Mouse (Mus musculus) heart, embryonic 12.5 days (tissue): ENCODE data around the gene Cfap206. TPM values are rescaled to one million over a fixed set of nuclear protein-coding genes. Genes with fewer than 3 reads are reported as not detected.

Experiments used
- ATAC-seq: fragments of 200-750 bp; cut with Nextera tagmentation; 2 replicates; pipeline ENCODE4 v1.8.0; 2017; ENCODE audit warnings: moderate TSS enrichment, moderate library complexity; ENCODE audit not compliant: insufficient number of reproducible peaks, low FRiP score
- H3K27ac ChIP-seq: fragments of 300-500 bp; sonication (generic); 2 replicates; pipeline ENCODE4 v1.5.1; 2016; ENCODE audit warnings: mild to moderate bottlenecking, moderate library complexity; ENCODE audit not compliant: poor library complexity, severe bottlenecking
- H3K27me3 ChIP-seq: fragments of 300-500 bp; sonication (generic); replicated peaks from 2 replicates; pipeline ENCODE4 v1.6.1; 2016; ENCODE audit warnings: mild to moderate bottlenecking, moderate library complexity
- H3K36me3 ChIP-seq: fragments of 300-500 bp; sonication (generic); 2 replicates; pipeline ENCODE4 v1.6.1; 2016; ENCODE audit warnings: mild to moderate bottlenecking, moderate library complexity
- H3K4me1 ChIP-seq: fragments of 300-500 bp; sonication (generic); replicated peaks from 2 replicates; pipeline ENCODE4 v1.6.1; 2016; ENCODE audit warnings: mild to moderate bottlenecking
- H3K4me2 ChIP-seq: fragments of 300-500 bp; sonication (generic); 2 replicates; pipeline ENCODE4 v1.6.1; 2016; ENCODE audit warnings: mild to moderate bottlenecking, moderate library complexity
- H3K4me3 ChIP-seq: fragments of 300-500 bp; sonication (generic); 2 replicates; pipeline ENCODE4 v1.5.1; 2016; ENCODE audit warnings: mild to moderate bottlenecking
- H3K9ac ChIP-seq: fragments of 300-500 bp; sonication (generic); 2 replicates; pipeline ENCODE4 v1.6.1; 2016; ENCODE audit warnings: mild to moderate bottlenecking, moderate library complexity
- H3K9me3 ChIP-seq: fragments of 300-500 bp; sonication (generic); replicated peaks from 2 replicates; pipeline ENCODE4 v1.6.1; 2016; ENCODE audit warnings: mild to moderate bottlenecking, moderate library complexity
- WGBS: fragments of 180-500 bp; shearing (Covaris S2); methylation state at CpG from one replicate; pipeline ENCODE4 v1.1.7; 2016; 5-methylcytosine and 5-hydroxymethylcytosine counted together
- polyA plus RNA-seq: library from polyadenylated mRNA; unstranded; fragments of >200 nt; fragmentation: Nextera tagmentation; extraction: Ambion mirVana; gene quantifications from 2 replicates; pipeline ENCODE4 v1.2.1, GENCODE M21; 2016

Cfap206 gene
- polyA plus RNA-seq, 1 experiment from 2014 or later, result 0.15 TPM

DNA sequence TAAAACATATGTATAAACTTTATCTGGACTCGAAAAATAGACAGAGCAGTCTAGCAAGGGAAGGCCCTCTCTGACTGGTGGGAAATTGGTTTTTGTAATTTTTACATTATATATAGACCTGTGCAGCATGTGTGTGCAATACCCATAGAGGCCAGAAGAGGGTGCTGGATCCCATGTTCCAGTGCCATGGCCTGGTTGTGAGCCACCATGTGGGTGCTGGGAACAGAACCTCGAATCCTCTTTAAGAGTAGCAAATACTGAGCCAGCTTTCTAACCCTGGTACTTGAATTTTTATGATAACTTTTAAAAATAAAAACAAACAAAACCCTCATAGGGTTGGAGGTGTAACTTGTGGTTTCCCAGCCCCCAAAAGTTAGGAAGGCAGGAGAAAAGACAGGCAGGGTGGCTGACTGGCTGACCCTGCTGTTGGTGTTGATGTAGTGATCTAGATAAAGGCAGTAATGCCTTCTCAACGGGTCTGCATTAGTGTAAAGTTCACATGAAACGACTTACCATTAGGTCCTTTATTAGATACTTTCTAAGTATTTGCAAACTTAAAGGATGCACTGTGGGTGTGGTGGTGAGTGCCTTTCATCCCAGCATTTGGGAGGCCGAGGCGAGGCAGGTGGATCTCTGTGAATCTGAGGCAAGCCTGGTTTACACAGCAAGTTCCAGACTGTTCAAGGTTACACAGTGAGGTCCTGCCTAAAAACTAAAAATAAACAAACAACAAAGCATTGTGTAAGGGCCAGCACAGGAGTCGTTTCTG lies 9.7 kb downstream of the Cfap206 start:
- no peaks in the 10 kb centered on the region; the same call in 1 of the 2 replicates for H3K36me3 ChIP-seq
- peaks cover 17% of the 10 kb centered on the region for H3K9me3 ChIP-seq
- no peak overlapping the region for H3K4me2 ChIP-seq
- no peak for ATAC-seq
- WGBS, result 81% methylated on average over 7 of the region's 7 CpGs
- no peaks in the 10 kb centered on the region for H3K27me3 ChIP-seq
- H3K27ac ChIP-seq, result no peak overlapping the region
- no peak overlapping the region for H3K4me3 ChIP-seq
- H3K4me1 ChIP-seq, result no peaks in the 10 kb centered on the region
- H3K9ac ChIP-seq, result no peak overlapping the region

DNA sequence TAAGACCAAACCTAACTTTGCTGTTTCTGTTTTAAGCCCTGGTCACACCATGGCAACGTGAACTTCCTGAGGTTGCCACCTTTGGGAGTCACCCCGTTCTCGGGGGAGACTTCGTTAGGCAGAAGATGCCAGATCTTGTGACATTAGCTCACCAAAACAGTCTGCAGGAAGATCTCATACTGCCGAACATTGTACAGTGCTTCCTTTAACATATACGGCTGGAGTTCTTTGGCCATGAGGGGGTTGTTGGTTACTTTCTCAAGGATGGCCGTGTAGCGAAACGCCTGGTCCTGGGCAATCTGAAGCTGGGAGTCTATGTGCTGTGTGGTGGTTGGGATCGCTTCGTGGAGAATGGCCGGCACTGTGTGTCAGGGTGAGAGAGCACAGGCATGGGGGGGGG lies 10.6 kb downstream of the Cfap206 start:
- H3K9me3 ChIP-seq, result peaks cover 17% of the 10 kb centered on the region
- H3K36me3 ChIP-seq, result no peaks in the 10 kb centered on the region; the same call in 1 of the 2 replicates
- no peaks in the 10 kb centered on the region for H3K27me3 ChIP-seq
- 91% methylated on average over 12 of the region's 12 CpGs for WGBS
- no peaks in the 10 kb centered on the region for H3K4me1 ChIP-seq
- ATAC-seq, result no peak
- H3K9ac ChIP-seq, result no peak overlapping the region
- H3K27ac ChIP-seq, result no peak overlapping the region
- H3K4me2 ChIP-seq, result no peak overlapping the region
- no peak overlapping the region for H3K4me3 ChIP-seq

DNA sequence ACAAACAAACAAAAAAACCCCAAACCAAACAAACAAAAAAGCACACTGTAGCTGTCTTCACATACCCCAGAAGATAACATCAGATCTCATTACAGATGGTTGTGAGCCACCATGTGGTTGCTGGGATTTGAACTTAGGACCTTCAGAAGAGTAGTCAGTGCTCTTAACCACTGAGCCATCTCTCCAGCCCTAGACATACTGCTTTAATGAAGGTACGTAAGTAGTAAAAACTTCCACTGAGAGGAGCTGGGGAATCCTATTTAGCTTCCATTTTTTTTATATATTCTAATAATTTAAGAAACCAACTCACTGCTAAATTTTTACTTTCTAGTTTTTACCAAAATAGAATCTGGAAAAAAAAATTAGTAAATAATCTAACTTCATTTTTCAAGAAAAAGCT lies 14.9 kb downstream of the Cfap206 start:
- Histone ChIP-seq H3K36me3 (no peaks in the 10 kb centered on the region), H3K27me3 (no peaks in the 10 kb centered on the region), H3K4me1 (no peaks in the 10 kb centered on the region), H3K4me3 (no peak overlapping the region), H3K27ac (no peak overlapping the region), H3K9me3 (peaks cover 20% of the 10 kb centered on the region), H3K9ac (no peak overlapping the region), H3K4me2 (no peak overlapping the region)
- WGBS, result 75% methylated on average over 1 of the region's 1 CpGs
- no peak for ATAC-seq

DNA sequence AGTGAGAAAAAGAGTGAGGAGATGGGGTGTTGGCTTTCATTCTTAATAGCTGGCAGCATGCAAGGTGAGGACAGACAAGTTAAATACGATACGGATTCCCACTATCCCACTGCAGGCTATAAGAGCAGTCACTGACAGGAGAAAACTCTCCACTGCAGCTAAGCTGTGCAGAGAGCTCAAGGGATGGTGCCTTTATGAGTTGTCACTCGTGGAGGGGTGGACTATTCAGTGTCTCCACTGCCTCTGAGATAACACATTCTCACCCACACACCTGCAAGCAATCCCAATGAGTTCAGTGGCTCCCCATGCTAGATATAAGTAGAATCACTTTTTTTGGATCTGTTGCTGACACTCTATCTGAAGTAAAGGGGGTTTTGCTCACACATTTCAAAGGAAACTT lies 21.9 kb downstream of the Cfap206 start:
- Histone ChIP-seq H3K27ac (no peak overlapping the region), H3K4me3 (no peak overlapping the region), H3K9ac (no peak overlapping the region), H3K9me3 (peaks cover 8% of the 10 kb centered on the region; the same call in 1 of the 2 replicates), H3K27me3 (no peaks in the 10 kb centered on the region), H3K4me1 (no peaks in the 10 kb centered on the region), H3K4me2 (no peak overlapping the region), H3K36me3 (no peaks in the 10 kb centered on the region)
- no peak for ATAC-seq
- WGBS, result 62% methylated on average over 3 of the region's 3 CpGs

DNA sequence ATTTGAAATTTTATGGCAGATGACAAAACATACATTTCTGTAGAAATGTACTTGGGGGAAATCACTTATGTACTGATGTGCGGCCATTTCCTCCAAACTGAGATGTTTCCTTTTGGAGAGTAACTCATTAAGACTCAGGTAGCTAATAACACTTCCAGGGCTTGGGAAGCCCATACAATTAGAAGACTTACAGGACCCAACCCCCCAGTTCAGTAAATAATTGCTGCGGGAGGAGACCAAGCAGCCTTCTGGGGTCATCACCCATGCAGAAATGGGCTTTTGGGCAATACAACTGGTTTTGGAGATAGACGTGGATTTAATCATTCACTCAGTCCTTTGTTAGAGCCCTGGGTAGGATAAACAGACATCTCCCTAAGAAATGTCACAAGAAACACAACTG lies 22.8 kb downstream of the Cfap206 start:
- Histone ChIP-seq H3K4me2 (no peak overlapping the region), H3K27ac (no peak overlapping the region), H3K9ac (no peak overlapping the region), H3K4me3 (no peak overlapping the region), H3K27me3 (no peaks in the 10 kb centered on the region), H3K4me1 (no peaks in the 10 kb centered on the region), H3K36me3 (no peaks in the 10 kb centered on the region), H3K9me3 (peaks cover 8% of the 10 kb centered on the region; the same call in 1 of the 2 replicates)
- 80% methylated on average over 3 of the region's 3 CpGs for WGBS
- no peak for ATAC-seq

DNA sequence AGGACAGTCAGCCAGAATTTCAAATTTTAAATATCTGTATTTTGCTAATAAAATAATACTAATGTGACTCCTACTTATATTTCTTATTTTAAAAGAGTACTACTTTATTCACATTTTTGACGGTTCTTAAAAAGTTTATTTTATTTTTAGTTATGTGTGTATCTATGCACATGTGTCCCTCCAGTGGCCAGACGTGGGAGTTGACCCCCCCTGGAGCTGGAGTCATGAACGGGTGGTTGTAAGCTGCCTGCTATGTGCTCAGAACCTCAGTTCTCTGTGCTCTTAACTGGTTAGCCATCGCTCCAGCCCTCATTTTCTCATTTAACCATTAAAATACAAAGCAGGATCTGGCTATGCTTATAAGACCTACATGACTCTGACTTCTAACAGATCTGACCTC lies 27.0 kb downstream of the Cfap206 start:
- no peak overlapping the region for H3K4me2 ChIP-seq
- H3K36me3 ChIP-seq, result no peaks in the 10 kb centered on the region
- no peaks in the 10 kb centered on the region for H3K4me1 ChIP-seq
- no peak for ATAC-seq
- H3K4me3 ChIP-seq, result no peak overlapping the region
- H3K27ac ChIP-seq, result no peak overlapping the region
- WGBS, result 64% methylated on average over 4 of the region's 4 CpGs
- H3K9ac ChIP-seq, result no peak overlapping the region
- H3K9me3 ChIP-seq, result no peaks in the 10 kb centered on the region
- H3K27me3 ChIP-seq, result no peaks in the 10 kb centered on the region

DNA sequence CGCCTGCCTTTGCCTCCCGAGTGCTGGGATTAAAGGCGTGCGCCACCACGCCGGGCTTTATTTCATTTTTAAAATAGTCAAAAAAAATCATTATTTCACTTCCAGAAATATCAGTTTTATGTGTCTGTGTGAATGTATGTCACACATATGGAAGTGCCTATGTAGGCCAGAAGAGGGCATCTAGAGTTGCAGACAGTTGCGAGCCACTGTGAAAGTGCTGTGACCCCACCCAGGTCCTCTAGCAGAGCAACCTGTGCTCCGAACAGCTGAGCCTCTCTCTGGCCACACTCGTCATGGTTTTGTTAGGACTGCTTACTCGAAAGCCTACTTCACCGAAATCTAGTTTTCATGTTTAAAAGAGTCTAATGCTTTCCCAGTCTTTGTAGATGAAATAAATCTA lies 27.8 kb downstream of the Cfap206 start:
- 95% methylated on average over 11 of the region's 11 CpGs for WGBS
- H3K36me3 ChIP-seq, result no peaks in the 10 kb centered on the region
- no peaks in the 10 kb centered on the region for H3K27me3 ChIP-seq
- H3K27ac ChIP-seq, result no peak overlapping the region
- no peak overlapping the region for H3K4me2 ChIP-seq
- no peak overlapping the region for H3K4me3 ChIP-seq
- H3K9me3 ChIP-seq, result no peaks in the 10 kb centered on the region
- no peak for ATAC-seq
- no peaks in the 10 kb centered on the region for H3K4me1 ChIP-seq
- no peak overlapping the region for H3K9ac ChIP-seq

DNA sequence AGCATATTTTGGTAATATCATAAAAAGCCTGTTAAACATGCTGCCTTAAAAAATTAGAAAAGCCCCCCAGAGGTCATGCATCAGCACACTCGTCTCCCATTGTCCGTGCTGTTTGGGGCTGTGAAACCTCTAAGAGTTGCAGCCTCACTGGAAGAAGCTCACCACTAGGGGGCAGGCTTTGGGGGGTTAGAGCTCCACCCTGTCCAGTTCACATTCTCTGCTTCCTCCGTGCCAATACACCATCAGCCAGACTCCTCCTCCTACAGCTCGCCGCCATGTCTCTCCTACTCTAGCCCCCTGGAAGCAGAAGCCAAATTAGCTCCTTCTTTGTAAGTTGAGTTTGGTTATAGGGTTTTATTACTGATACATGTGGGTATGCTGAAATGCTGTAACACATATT lies 28.5 kb downstream of the Cfap206 start:
- Histone ChIP-seq H3K9me3 (no peaks in the 10 kb centered on the region), H3K36me3 (no peaks in the 10 kb centered on the region), H3K27ac (no peak overlapping the region), H3K27me3 (no peaks in the 10 kb centered on the region), H3K4me2 (no peak overlapping the region), H3K4me3 (no peak overlapping the region), H3K9ac (no peak overlapping the region), H3K4me1 (no peaks in the 10 kb centered on the region)
- 53% methylated on average over 5 of the region's 5 CpGs for WGBS
- ATAC-seq, result no peak

DNA sequence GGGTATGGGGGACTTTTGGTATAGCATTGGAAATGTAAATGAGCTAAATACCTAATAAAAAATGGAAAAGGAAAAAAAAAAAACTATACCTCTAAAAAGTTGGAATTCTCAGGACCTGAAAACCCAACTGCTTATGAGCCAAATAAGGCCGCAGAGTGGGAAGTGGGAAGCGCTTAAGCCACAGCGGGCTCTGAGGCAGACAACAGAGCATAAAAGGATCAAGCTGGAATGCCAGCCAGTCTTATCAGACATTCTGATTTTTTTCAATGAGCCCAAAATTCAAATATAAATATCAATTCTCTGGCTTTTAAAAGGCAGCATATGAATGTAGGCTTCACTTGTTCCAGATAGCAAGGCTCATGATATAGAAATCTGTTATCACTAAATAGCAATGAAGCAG lies 42.0 kb downstream of the Cfap206 start:
- Histone ChIP-seq H3K9ac (no peak overlapping the region), H3K4me1 (peaks cover 8% of the 10 kb centered on the region), H3K4me2 (peak overlapping the region; percentile 70), H3K27ac (no peak overlapping the region), H3K36me3 (no peaks in the 10 kb centered on the region), H3K9me3 (no peaks in the 10 kb centered on the region), H3K4me3 (no peak overlapping the region), H3K27me3 (no peaks in the 10 kb centered on the region)
- no peak for ATAC-seq
- WGBS, result 62% methylated on average over 3 of the region's 3 CpGs

DNA sequence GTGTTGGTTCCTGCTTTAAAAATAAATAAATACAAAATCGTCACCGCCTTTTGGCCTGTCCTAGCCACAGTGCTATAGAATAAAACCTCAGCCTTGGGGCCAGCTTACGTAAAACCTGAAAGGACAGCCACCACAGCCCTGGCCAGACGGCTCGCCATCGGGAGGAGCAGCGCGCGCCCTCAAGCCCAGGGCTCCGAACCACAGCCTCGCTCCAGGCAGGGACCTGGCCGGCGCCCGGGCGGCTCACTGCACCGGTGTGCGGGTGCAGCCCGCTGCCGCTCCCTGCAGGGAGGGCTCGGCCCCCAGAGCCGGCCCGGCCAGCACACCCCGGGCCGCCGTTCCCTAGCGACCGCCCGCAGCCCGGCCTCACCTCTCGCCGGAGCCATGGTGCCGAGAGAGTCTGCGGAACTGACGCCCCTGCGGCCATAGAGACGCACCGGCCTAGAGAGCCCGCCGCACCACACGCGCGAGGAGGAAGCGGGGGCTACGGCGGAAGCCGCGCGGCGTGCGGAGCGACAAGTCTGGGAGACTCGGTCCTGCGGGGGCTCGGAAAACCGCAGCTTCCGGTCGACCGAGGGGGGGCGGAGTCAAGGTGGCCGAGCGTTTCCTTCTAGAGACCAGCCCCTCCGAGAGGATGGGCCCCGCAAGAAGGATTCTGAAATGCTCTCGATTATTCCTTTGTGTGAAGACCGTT lies 43.0 kb downstream of the Cfap206 start, which contains the start of gene Slc35a1:
Gene Slc35a1 (minus strand): TSS at position 565 of the 694 bp plus-strand sequence.
- Histone ChIP-seq H3K9me3 (no peaks in the 10 kb centered on the region), H3K4me3 (peak within 1 kb of the TSS; percentile 86), H3K4me2 (peak within 1 kb of the TSS; percentile 70), H3K27me3 (no peaks in the 10 kb centered on the region), H3K27ac (peak within 1 kb of the TSS; percentile 94), H3K4me1 (peaks cover 8% of the 10 kb centered on the region), H3K36me3 (peaks cover 5% of the 10 kb centered on the region), H3K9ac (peak within 1 kb of the TSS; percentile 93)
- ATAC-seq, result peak; percentile 95
- WGBS, result under 1% methylated on average over 65 of the region's 65 CpGs

DNA sequence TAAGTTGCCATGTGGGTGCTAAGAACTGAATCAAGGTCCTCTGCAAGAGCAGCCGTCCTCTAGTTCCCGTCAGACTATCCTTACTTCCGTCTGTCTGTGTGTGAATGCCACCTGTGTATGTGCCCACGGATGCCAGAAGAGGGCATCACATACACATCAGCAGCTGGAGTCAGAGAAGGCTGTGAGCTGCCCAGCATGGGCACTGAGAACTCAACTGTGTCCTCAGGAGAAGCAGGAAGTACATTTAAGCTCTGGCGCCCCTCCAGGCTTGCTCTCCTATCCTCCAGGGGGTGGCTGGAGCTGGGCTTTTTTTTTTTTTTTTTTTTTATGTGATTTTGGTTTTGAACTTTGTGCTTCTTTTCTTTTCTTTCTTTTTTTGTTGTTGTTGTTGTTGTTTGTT lies 49.5 kb downstream of the Cfap206 start:
- Histone ChIP-seq H3K9me3 (no peaks in the 10 kb centered on the region), H3K9ac (no peak overlapping the region), H3K4me1 (no peaks in the 10 kb centered on the region), H3K4me2 (no peak overlapping the region), H3K36me3 (peaks cover 31% of the 10 kb centered on the region), H3K27ac (no peak overlapping the region), H3K27me3 (no peaks in the 10 kb centered on the region), H3K4me3 (no peak overlapping the region)
- no peak for ATAC-seq
- WGBS, result 78% methylated on average over 5 of the region's 5 CpGs
